Mouse (Mus musculus) lung, adult 2 months (tissue): ENCODE measurements at regions not wholly inside any gene's neighbourhood (a gene's known extent, or its start where the extent isn't known, plus 50 kb on each side); places are given as distances from the start of the nearest gene placed in this dataset.

Source experiments
- CTCF ChIP-seq: fragments of 200-500 bp; IDR thresholded peaks from 2 replicates; pipeline ENCODE4 v1.5.1; 2011; ENCODE audit warnings: mild to moderate bottlenecking, low read length, control low read depth; ENCODE audit not compliant: insufficient read depth
- POLR2A ChIP-seq: fragments of 200-500 bp; IDR thresholded peaks from 2 replicates; pipeline ENCODE4 v1.6.1; 2011; ENCODE audit warnings: low read depth, mild to moderate bottlenecking, control low read depth, low read length, borderline replicate concordance; ENCODE audit errors: extremely low read depth

DNA sequence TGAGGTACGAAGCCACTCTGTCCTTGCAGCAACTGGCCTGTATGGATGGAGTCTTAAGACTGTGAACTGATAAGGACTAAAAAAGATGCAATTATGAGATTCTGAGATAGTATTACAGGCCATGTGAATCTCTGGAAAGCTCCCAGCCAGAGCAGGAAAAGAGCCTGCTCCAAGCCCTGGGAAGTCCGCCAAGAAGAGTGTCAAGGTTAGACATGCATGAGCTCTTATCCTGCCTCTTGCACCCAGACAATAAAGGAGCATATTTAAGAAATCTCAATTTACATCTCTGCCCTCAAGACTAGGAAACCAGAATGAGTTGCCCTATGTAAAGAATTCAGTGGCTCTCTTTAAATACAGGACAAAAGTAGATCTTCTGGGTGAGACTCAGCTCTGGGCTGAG, 90.8 kb upstream of the Tac1 start:
- TF ChIP-seq CTCF (no peak), POLR2A (no peak)
